Mouse (Mus musculus): ENCODE measurements at regions not wholly inside any gene's neighbourhood (a gene's known extent, or its start where the extent isn't known, plus 50 kb on each side); places are given as distances from the start of the nearest gene placed in this dataset.

DNA sequence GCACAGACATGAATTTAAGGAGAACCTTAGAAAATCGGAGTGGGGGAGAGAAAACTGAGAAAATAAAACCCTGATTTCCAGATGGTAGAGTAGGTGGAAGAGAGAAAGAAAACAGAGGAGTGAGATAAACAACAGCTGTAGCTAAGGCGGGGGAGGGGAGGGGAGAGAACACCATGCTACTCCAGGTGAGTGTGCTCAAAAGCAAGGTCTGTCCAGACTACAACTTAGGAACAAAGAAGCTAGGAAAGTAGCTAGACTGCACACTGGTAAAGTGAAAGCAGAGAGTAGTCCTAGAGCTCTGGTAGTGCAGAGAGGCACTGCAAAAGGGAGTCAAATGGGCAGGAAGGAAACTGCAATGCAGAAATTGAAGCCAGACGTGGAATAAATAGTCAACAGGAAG is 132.8 kb upstream of the Clec14a start:
- TF ChIP-seq GATA1 (IDR thresholded peaks at IDR 0.05; ENCODE audit: borderline replicate concordance, low read length) (no peak), FLI1 (IDR thresholded peaks at IDR 0.05; ENCODE audit: low read length) (no peak)
